Mouse (Mus musculus) midbrain, embryonic 14.5 days (tissue): ENCODE measurements around the gene Ip6k1. TPM values are rescaled to one million over a fixed set of nuclear protein-coding genes. Genes with fewer than 3 reads are reported as not detected.

Source experiments
- ATAC-seq: fragments of 200-750 bp; cut with Nextera tagmentation; 2 replicates; pipeline ENCODE4 v1.8.0; 2017; ENCODE audit warnings: moderate number of reproducible peaks, moderate library complexity; ENCODE audit not compliant: low FRiP score, low TSS enrichment
- DNase-seq: peaks from one replicate; pipeline ENCODE4 v3.0.0-alpha.2; 2015
- H3K27ac ChIP-seq: fragments of 300-500 bp; sonication (generic); replicated peaks from 2 replicates; pipeline ENCODE4 v1.5.1; 2014; ENCODE audit warnings: mild to moderate bottlenecking, low read depth, low read length, moderate library complexity
- H3K27me3 ChIP-seq: fragments of 300-500 bp; sonication (generic); 2 replicates; pipeline ENCODE4 v1.6.1; 2014; ENCODE audit warnings: low read length, control low read depth, mixed read lengths; ENCODE audit not compliant: control insufficient read depth, insufficient read depth
- H3K36me3 ChIP-seq: fragments of 300-500 bp; sonication (generic); 2 replicates; pipeline ENCODE4 v1.6.1; 2014; ENCODE audit warnings: low read length, control low read depth; ENCODE audit not compliant: control insufficient read depth, insufficient read depth
- H3K4me1 ChIP-seq: fragments of 300-500 bp; sonication (generic); 2 replicates; pipeline ENCODE4 v1.6.1; 2014; ENCODE audit warnings: mild to moderate bottlenecking, antibody characterized with exemption, low read length, control low read depth; ENCODE audit not compliant: control insufficient read depth, insufficient read depth
- H3K4me2 ChIP-seq: fragments of 300-500 bp; sonication (generic); 2 replicates; pipeline ENCODE4 v1.6.1; 2014; ENCODE audit warnings: mild to moderate bottlenecking, low read length, moderate library complexity
- H3K4me3 ChIP-seq: fragments of 300-500 bp; sonication (generic); replicated peaks from 2 replicates; pipeline ENCODE4 v1.5.1; 2014; ENCODE audit warnings: low read depth, low read length
- H3K9ac ChIP-seq: fragments of 300-500 bp; sonication (generic); replicated peaks from 2 replicates; pipeline ENCODE4 v1.6.1; 2014; ENCODE audit warnings: mild to moderate bottlenecking, low read length, moderate library complexity
- H3K9me3 ChIP-seq: fragments of 300-500 bp; sonication (generic); 2 replicates; pipeline ENCODE4 v1.6.1; 2016; ENCODE audit warnings: low read length, control low read depth, mixed read lengths; ENCODE audit not compliant: control insufficient read depth
- WGBS: fragments of 180-500 bp; shearing (Covaris S2); extraction: QIAGEN DNeasy Blood & Tissue Kit; methylation state at CpG from one replicate; pipeline ENCODE4 v1.1.7; 2014; 5-methylcytosine and 5-hydroxymethylcytosine counted together
- polyA plus RNA-seq: library from polyadenylated mRNA; unstranded; fragments of >200 nt; fragmentation: Nextera tagmentation; extraction: Ambion mirVana; gene quantifications from 2 replicates; pipeline ENCODE4 v1.2.1, GENCODE M21; 2014

Ip6k1 gene
- polyA plus RNA-seq, 1 experiment from 2014 or later = 61.1 TPM

GRCm38 (mm10) chr9:108049561-108050251 lies 47.4 kb downstream of the Ip6k1 start:
- H3K36me3 ChIP-seq = peaks cover 67% of the 10 kb centered on the region

DNA sequence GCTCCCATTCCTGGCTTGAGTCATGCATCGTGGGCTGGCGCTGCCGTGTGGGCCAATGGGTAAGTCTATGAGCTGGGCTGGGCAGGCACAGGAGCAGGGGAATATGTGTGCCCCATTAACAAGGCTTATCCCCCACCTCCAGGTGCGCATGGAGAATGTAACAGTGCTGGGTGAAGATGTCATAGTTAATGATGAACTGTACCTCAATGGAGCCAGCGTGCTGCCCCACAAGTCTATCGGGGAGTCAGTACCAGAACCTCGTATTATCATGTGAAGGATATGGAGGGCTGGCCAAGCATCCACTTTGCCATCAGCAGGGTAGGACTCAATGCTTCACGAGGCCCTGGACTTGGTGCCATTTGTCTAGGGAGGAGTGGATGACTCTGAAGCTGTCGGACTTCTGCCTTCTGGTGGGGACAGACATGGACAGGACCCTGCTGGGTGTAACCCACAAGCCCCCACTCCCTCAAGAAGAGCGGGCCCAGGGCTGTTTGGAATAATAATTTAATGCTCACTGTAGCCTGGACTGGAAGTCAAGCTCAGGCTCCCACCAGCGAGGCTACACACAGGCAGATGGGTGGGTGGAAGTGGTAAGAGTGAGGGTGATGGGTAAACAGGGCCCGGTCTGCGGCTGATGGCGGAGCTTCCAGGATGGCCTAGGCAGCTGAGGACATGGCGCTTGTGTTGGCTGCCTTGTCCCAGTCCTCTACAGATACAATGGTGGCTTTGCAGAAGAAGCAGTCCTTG lies 49.1 kb downstream of the Ip6k1 start:
- peaks cover 67% of the 10 kb centered on the region for H3K36me3 ChIP-seq
- H3K9me3 ChIP-seq = no peaks in the 10 kb centered on the region
- H3K4me3 ChIP-seq = no peak overlapping the region
- 0 out of 2 replicates have a peak, but pooled peaks cover 8% of the 10 kb centered on the region for H3K4me1 ChIP-seq
- WGBS = 94% methylated on average over 15 of the region's 15 CpGs
- DNase-seq (no peak), ATAC-seq (no peak)
- H3K4me2 ChIP-seq = no peak overlapping the region
- no peak overlapping the region for H3K27ac ChIP-seq
- H3K9ac ChIP-seq = no peak overlapping the region
- no peaks in the 10 kb centered on the region for H3K27me3 ChIP-seq

More at GRCm38 (mm10) chr9:108049561-108050251, 47.4 kb downstream of the Ip6k1 start:
- 44% methylated on average over 15 of the region's 15 CpGs for WGBS
- DNase-seq (no peak), ATAC-seq (0 out of 2 replicates have a peak, but pooled peaks have one; percentile 1)
- peak overlapping the region; percentile 95 for H3K4me2 ChIP-seq
- 0 out of 2 replicates have a peak, but pooled peaks cover 8% of the 10 kb centered on the region for H3K4me1 ChIP-seq
- no peaks in the 10 kb centered on the region for H3K27me3 ChIP-seq
- peak overlapping the region; percentile 62 for H3K4me3 ChIP-seq
- H3K27ac ChIP-seq = peak overlapping the region; percentile 77; the same call in 1 of the 2 replicates
- H3K9ac ChIP-seq = peak overlapping the region; percentile 68
- H3K9me3 ChIP-seq = no peaks in the 10 kb centered on the region

DNA sequence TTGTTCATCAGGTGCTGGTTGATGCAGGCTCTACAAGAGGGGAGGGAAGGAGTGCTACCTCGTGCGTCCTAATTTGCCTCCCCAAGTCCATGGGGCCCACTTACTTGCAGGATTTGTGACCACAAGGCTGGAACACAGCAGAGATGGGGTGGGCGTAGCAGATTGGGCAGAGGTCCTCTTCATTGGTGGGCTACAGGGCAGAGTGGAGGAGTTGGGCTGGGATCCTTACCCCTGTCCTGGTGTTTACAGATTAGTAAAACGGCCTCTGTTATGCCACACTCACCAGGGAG lies 49.6 kb downstream of the Ip6k1 start:
- DNase-seq = no peak
- Histone ChIP-seq H3K9ac (no peak overlapping the region), H3K9me3 (no peaks in the 10 kb centered on the region), H3K4me3 (no peak overlapping the region), H3K27me3 (no peaks in the 10 kb centered on the region), H3K4me1 (0 out of 2 replicates have a peak, but pooled peaks cover 8% of the 10 kb centered on the region), H3K27ac (no peak overlapping the region), H3K36me3 (peaks cover 67% of the 10 kb centered on the region), H3K4me2 (no peak overlapping the region)
- WGBS = 81% methylated on average over 4 of the region's 4 CpGs
- no peak for ATAC-seq

- H3K4me2 ChIP-seq = no peak overlapping the region
- 78% methylated on average over 7 of the region's 7 CpGs for WGBS
- no peaks in the 10 kb centered on the region for H3K27me3 ChIP-seq
- no peaks in the 10 kb centered on the region for H3K9me3 ChIP-seq
- 0 out of 2 replicates have a peak, but pooled peaks cover 8% of the 10 kb centered on the region for H3K4me1 ChIP-seq
- no peak overlapping the region for H3K27ac ChIP-seq
- no peak overlapping the region for H3K4me3 ChIP-seq
- no peak overlapping the region for H3K9ac ChIP-seq
- DNase-seq (no peak), ATAC-seq (no peak)
- H3K36me3 ChIP-seq = peaks cover 67% of the 10 kb centered on the region
Measured at GRCm38 (mm10) chr9:108052411-108052810, 50.1 kb downstream of the Ip6k1 start.

DNA sequence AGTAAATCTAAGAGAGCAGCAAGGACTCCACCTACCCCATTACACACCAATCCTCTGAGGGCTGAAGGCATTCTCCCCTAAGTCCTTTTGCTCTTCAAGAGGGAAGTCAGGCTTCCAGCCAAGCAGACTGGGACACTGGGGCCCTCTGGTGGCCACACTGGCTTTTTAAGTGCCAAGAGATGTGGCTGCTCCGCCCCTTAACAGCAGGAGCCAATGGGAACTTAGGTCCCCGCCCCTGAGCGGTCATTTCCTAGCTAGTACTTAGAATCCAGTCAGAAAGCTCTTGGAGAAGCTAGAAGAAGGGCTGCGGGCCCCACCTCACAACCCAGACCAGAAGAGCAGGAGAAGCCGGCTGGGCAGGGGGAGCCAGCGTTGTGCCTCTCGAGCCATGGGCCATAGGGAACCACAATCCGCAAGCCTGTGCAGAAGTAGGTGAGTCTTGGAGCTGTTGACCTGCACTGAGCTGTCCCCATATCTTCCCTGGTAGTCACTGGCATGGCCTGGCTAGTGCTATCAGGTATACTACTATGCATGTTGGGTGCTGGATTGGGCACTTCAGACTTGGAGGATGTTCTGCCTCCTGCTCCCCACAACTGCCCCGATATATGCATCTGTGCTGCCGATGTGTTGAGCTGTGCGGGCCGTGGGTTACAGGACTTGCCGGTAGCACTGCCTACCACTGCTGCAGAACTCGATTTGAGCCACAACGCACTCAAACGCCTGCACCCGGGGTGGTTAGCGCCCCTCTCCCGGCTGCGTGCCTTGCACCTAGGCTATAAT lies 50.8 kb downstream of the Ip6k1 start, which contains the start of gene Amigo3:
Gene Amigo3, plus strand, starts transcription at position 275 of the 780 bp plus-strand sequence.
- WGBS = 55% methylated on average over 20 of the region's 20 CpGs
- Histone ChIP-seq H3K4me3 (no peak within 1 kb of the TSS), H3K27ac (no peak within 1 kb of the TSS), H3K36me3 (peaks cover 68% of the 10 kb centered on the region), H3K9me3 (no peaks in the 10 kb centered on the region), H3K4me1 (0 out of 2 replicates have a peak, but pooled peaks cover 6% of the 10 kb centered on the region), H3K27me3 (no peaks in the 10 kb centered on the region), H3K9ac (no peak within 1 kb of the TSS), H3K4me2 (peak within 1 kb of the TSS; percentile 39)
- DNase-seq (peak; percentile 96), ATAC-seq (peak; percentile 46; the same call in 1 of the 2 replicates)

DNA sequence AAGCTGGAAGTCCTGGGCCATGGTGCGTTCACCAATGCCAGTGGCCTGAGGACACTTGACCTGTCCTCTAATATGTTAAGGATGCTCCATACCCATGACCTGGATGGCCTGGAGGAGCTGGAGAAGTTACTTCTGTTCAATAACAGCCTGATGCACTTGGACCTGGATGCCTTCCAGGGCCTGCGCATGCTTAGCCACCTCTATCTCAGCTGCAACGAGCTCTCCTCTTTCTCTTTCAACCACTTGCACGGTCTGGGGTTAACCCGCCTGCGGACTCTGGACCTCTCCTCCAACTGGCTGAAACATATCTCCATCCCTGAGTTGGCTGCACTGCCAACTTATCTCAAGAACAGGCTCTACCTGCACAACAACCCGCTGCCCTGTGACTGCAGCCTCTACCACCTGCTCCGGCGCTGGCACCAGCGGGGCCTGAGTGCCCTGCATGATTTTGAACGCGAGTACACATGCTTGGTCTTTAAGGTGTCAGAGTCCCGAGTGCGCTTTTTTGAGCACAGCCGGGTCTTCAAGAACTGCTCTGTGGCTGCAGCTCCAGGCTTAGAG lies 51.4 kb downstream of the Ip6k1 start:
- Histone ChIP-seq H3K4me2 (no peak overlapping the region), H3K27ac (no peak overlapping the region), H3K4me1 (no peaks in the 10 kb centered on the region), H3K4me3 (no peak overlapping the region), H3K9me3 (no peaks in the 10 kb centered on the region), H3K9ac (no peak overlapping the region), H3K36me3 (peaks cover 74% of the 10 kb centered on the region), H3K27me3 (no peaks in the 10 kb centered on the region)
- ATAC-seq (no peak), DNase-seq (no peak)
- 94% methylated on average over 15 of the region's 15 CpGs for WGBS

GRCm38 (mm10) chr9:108054331-108055040 lies 52.2 kb downstream of the Ip6k1 start:
- no peak overlapping the region for H3K4me2 ChIP-seq
- H3K4me1 ChIP-seq = no peaks in the 10 kb centered on the region
- no peak overlapping the region for H3K9ac ChIP-seq
- WGBS = 91% methylated on average over 22 of the region's 22 CpGs
- peaks cover 81% of the 10 kb centered on the region for H3K36me3 ChIP-seq
- no peaks in the 10 kb centered on the region for H3K9me3 ChIP-seq
- ATAC-seq (no peak), DNase-seq (no peak)
- H3K27ac ChIP-seq = no peak overlapping the region
- H3K4me3 ChIP-seq = no peak overlapping the region
- H3K27me3 ChIP-seq = no peaks in the 10 kb centered on the region

DNA sequence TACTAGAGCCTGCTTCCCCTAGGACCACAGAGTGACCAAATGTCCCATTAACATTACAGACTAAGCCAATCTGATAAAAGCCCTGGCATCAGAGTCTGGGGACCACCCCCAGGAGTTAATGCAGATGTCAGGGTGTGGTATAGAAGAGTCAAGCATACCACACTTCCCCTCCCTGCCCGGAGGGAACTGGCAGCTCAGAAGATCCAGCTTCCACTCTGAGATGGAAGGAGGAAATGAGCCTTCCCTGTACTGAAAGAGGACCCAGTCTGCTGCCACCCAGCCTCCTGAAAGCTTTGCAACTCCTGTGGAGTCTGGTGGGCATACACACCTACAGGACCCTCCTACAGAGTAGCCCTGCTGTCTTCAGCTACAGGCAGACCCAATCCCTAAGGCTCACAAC lies 52.8 kb downstream of the Ip6k1 start:
- ATAC-seq (no peak), DNase-seq (no peak)
- no peaks in the 10 kb centered on the region for H3K4me1 ChIP-seq
- H3K27me3 ChIP-seq = no peaks in the 10 kb centered on the region
- no peak overlapping the region for H3K9ac ChIP-seq
- no peaks in the 10 kb centered on the region for H3K9me3 ChIP-seq
- 95% methylated on average over 1 of the region's 1 CpGs for WGBS
- no peak overlapping the region for H3K4me3 ChIP-seq
- no peak overlapping the region for H3K4me2 ChIP-seq
- H3K27ac ChIP-seq = no peak overlapping the region
- H3K36me3 ChIP-seq = peaks cover 87% of the 10 kb centered on the region
